Mouse (Mus musculus) intestine, embryonic 16.5 days (tissue): Measurements from ENCODE around the gene Eed. TPM values are rescaled to one million over a fixed set of nuclear protein-coding genes. Genes with fewer than 3 reads are reported as not detected.

ENCODE experiments used
- ATAC-seq: fragments of 200-750 bp; cut with Nextera tagmentation; 2 replicates; pipeline ENCODE4 v1.8.0; 2017; ENCODE audit warnings: moderate TSS enrichment, moderate library complexity
- H3K27ac ChIP-seq: fragments of 300-500 bp; sonication (generic); 2 replicates; pipeline ENCODE4 v1.5.1; 2014; ENCODE audit warnings: mild to moderate bottlenecking, low read length
- H3K27me3 ChIP-seq: fragments of 300-500 bp; sonication (generic); replicated peaks from 2 replicates; pipeline ENCODE4 v1.6.1; 2014; ENCODE audit warnings: low read length, control low read depth, mixed read lengths; ENCODE audit not compliant: control insufficient read depth, insufficient read depth
- H3K36me3 ChIP-seq: fragments of 300-500 bp; sonication (generic); 2 replicates; pipeline ENCODE4 v1.6.1; 2014; ENCODE audit warnings: low read length, control low read depth; ENCODE audit not compliant: control insufficient read depth, insufficient read depth
- H3K4me1 ChIP-seq: fragments of 300-500 bp; sonication (generic); 2 replicates; pipeline ENCODE4 v1.6.1; 2014; ENCODE audit warnings: low read length, control low read depth, mixed read lengths; ENCODE audit not compliant: control insufficient read depth, insufficient read depth
- H3K4me2 ChIP-seq: fragments of 300-500 bp; sonication (generic); 2 replicates; pipeline ENCODE4 v1.6.1; 2014; ENCODE audit warnings: low read depth, low read length, control low read depth
- H3K4me3 ChIP-seq: fragments of 300-500 bp; sonication (generic); 2 replicates; pipeline ENCODE4 v1.5.1; 2014; ENCODE audit warnings: mild to moderate bottlenecking, low read length
- H3K9ac ChIP-seq: fragments of 300-500 bp; sonication (generic); 2 replicates; pipeline ENCODE4 v1.6.1; 2014; ENCODE audit warnings: low read depth, low read length
- H3K9me3 ChIP-seq: fragments of 300-500 bp; sonication (generic); 2 replicates; pipeline ENCODE4 v1.6.1; 2016; ENCODE audit warnings: low read length, control low read depth; ENCODE audit not compliant: control insufficient read depth
- WGBS: fragments of 180-500 bp; shearing (Covaris S2); extraction: QIAGEN DNeasy Blood & Tissue Kit; methylation state at CpG from one replicate; pipeline ENCODE4 v1.1.7; 2014; 5-methylcytosine and 5-hydroxymethylcytosine counted together
- polyA plus RNA-seq: library from polyadenylated mRNA; unstranded; fragments of >200 nt; fragmentation: Nextera tagmentation; extraction: Ambion mirVana; gene quantifications from 2 replicates; pipeline ENCODE4 v1.2.1, GENCODE M21; 2015

Gene Eed
- polyA plus RNA-seq, result 48.4 and 59.1 TPM in 2 replicates

GRCm38 (mm10) chr7:89980485-89981422 is at the start of gene Eed:
Eed (minus strand) TSS chr7:89980983.
- Histone ChIP-seq H3K4me3 (peak within 1 kb of the TSS; percentile 85), H3K9ac (peak within 1 kb of the TSS; percentile 91), H3K36me3 (peaks cover 5% of the 10 kb centered on the region), H3K4me1 (peaks cover 7% of the 10 kb centered on the region; the same call in 1 of the 2 replicates), H3K9me3 (no peaks in the 10 kb centered on the region), H3K27me3 (no peaks in the 10 kb centered on the region), H3K27ac (peak within 1 kb of the TSS; percentile 100), H3K4me2 (peak within 1 kb of the TSS; percentile 80)
- under 1% methylated on average over 75 of the region's 87 CpGs for WGBS
- ATAC-seq, result peak; percentile 90

- H3K9me3 ChIP-seq, result no peaks in the 10 kb centered on the region
- ATAC-seq, result peak; percentile 37
- H3K4me2 ChIP-seq, result peak overlapping the region; percentile 34
- peak overlapping the region; percentile 3; the same call in 1 of the 2 replicates for H3K9ac ChIP-seq
- no peaks in the 10 kb centered on the region for H3K36me3 ChIP-seq
- H3K27ac ChIP-seq, result peak overlapping the region; percentile 83
- no peak overlapping the region for H3K4me3 ChIP-seq
- H3K4me1 ChIP-seq, result peaks cover 12% of the 10 kb centered on the region
- WGBS, result 35% methylated on average over 20 of the region's 20 CpGs
- no peaks in the 10 kb centered on the region for H3K27me3 ChIP-seq
Measured at GRCm38 (mm10) chr7:90029548-90030485, 49.0 kb upstream of the Eed start.

- Histone ChIP-seq H3K4me3 (peak overlapping the region; percentile 2; the same call in 1 of the 2 replicates), H3K4me1 (peaks cover 12% of the 10 kb centered on the region), H3K36me3 (no peaks in the 10 kb centered on the region), H3K9me3 (no peaks in the 10 kb centered on the region), H3K27me3 (no peaks in the 10 kb centered on the region), H3K27ac (peak overlapping the region; percentile 83), H3K4me2 (no peak overlapping the region), H3K9ac (0 out of 2 replicates have a peak overlapping the region, but pooled peaks have one; percentile 3)
- ATAC-seq, result peak; percentile 49
- 8% methylated on average over 8 of the region's 8 CpGs for WGBS
Measured at GRCm38 (mm10) chr7:90028888-90029547, 48.2 kb upstream of the Eed start.

- 65% methylated on average over 6 of the region's 6 CpGs for WGBS
- Histone ChIP-seq H3K9ac (no peak overlapping the region), H3K4me1 (peaks cover 10% of the 10 kb centered on the region), H3K27ac (no peak overlapping the region), H3K27me3 (no peaks in the 10 kb centered on the region), H3K4me2 (no peak overlapping the region), H3K9me3 (no peaks in the 10 kb centered on the region), H3K36me3 (no peaks in the 10 kb centered on the region), H3K4me3 (no peak overlapping the region)
- ATAC-seq, result no peak
Measured at GRCm38 (mm10) chr7:90024975-90025374, 44.2 kb upstream of the Eed start.

GRCm38 (mm10) chr7:90022974-90023707 is 42.4 kb upstream of the Eed start:
- no peaks in the 10 kb centered on the region for H3K4me1 ChIP-seq
- no peak overlapping the region for H3K9ac ChIP-seq
- ATAC-seq, result peak; percentile 25
- H3K27ac ChIP-seq, result peak overlapping the region; percentile 31
- no peaks in the 10 kb centered on the region for H3K27me3 ChIP-seq
- H3K4me2 ChIP-seq, result no peak overlapping the region
- H3K36me3 ChIP-seq, result no peaks in the 10 kb centered on the region
- whole genome bisulfite sequencing, result 40% methylated on average over 8 of the region's 9 CpGs
- no peaks in the 10 kb centered on the region for H3K9me3 ChIP-seq
- no peak overlapping the region for H3K4me3 ChIP-seq

- ATAC-seq, result peak; percentile 50; the same call in 1 of the 2 replicates
- H3K9ac ChIP-seq, result no peak overlapping the region
- H3K4me1 ChIP-seq, result no peaks in the 10 kb centered on the region
- H3K27me3 ChIP-seq, result no peaks in the 10 kb centered on the region
- no peaks in the 10 kb centered on the region for H3K9me3 ChIP-seq
- H3K36me3 ChIP-seq, result no peaks in the 10 kb centered on the region
- WGBS, result 85% methylated on average over 6 of the region's 6 CpGs
- no peak overlapping the region for H3K4me2 ChIP-seq
- no peak overlapping the region for H3K27ac ChIP-seq
- no peak overlapping the region for H3K4me3 ChIP-seq
Measured at GRCm38 (mm10) chr7:90020331-90020730, 39.5 kb upstream of the Eed start.

- WGBS, result 62% methylated on average over 10 of the region's 10 CpGs
Measured at GRCm38 (mm10) chr7:90019570-90019969, 38.8 kb upstream of the Eed start.

GRCm38 (mm10) chr7:90016930-90017588 is 36.3 kb upstream of the Eed start:
- Histone ChIP-seq H3K4me3 (no peak overlapping the region), H3K9me3 (no peaks in the 10 kb centered on the region), H3K36me3 (no peaks in the 10 kb centered on the region), H3K4me1 (no peaks in the 10 kb centered on the region), H3K27ac (no peak overlapping the region), H3K27me3 (no peaks in the 10 kb centered on the region), H3K9ac (no peak overlapping the region), H3K4me2 (no peak overlapping the region)
- ATAC-seq, result no peak
- 29% methylated on average over 5 of the region's 5 CpGs for WGBS

More at GRCm38 (mm10) chr7:90019570-90019969, 38.8 kb upstream of the Eed start:
- Histone ChIP-seq H3K4me3 (no peak overlapping the region), H3K4me2 (no peak overlapping the region), H3K36me3 (no peaks in the 10 kb centered on the region), H3K27ac (no peak overlapping the region), H3K9me3 (no peaks in the 10 kb centered on the region), H3K4me1 (no peaks in the 10 kb centered on the region), H3K9ac (no peak overlapping the region), H3K27me3 (no peaks in the 10 kb centered on the region)
- peak; percentile 90 for ATAC-seq
